In the genomic region with DNA sequence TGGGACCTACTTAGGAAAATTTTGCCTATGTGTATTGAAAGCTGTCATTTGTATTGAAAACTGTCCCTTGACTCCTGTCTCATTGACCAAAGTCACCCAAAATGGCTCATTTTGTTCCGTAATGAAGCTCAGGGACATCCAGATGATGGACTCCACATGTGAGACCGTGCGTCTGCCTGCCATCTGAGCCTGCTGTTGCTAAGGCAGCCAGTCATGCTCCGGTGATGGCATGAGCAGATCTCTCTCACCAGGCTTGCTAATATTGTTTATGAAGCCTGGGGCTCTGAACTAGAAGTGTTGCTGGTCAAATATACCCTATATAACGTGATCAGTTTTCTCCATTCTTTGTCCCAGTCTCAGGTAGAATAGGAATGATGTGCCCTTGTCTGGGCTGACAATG, we compare ENCODE assay signal across 26 mouse cellular contexts. TPM values are rescaled to one million over a fixed set of nuclear protein-coding genes. Genes with fewer than 3 reads are reported as not detected.
DNase-seq lines count a peak whose midpoint lies in the region; ATAC-seq and TF ChIP-seq lines count a peak whose summit lies in the region.
"Had no signal": no experiment of that assay in that cellular context is flagged by ENCODE, and none has a peak within 500 bp of the region (broad histone marks: within the 10 kb centered on the region; RNA-seq: fewer than 3 reads in every experiment).

No protein-coding gene starts in this region.

- H3K4me3 ChIP-seq in intestine, embryonic 16.5 days (ENCODE audit: low read length), result no peak overlapping the region
- no peak overlapping the region for H3K4me3 ChIP-seq in intestine, embryonic 15.5 days (replicated peaks)
- H3K4me3 ChIP-seq in kidney, embryonic 15.5 days (replicated peaks), result no peak overlapping the region
- H3K4me3 ChIP-seq in liver, adult 2 months (ENCODE audit: insufficient read depth, low read depth, low read length), result no peak overlapping the region
- H3K4me3 ChIP-seq in liver, embryonic 12.5 days, result no peak overlapping the region
- H3K4me3 ChIP-seq: embryonic facial prominence, embryonic 10.5 days; embryonic facial prominence, embryonic 12.5 days; forebrain, embryonic 13.5 days; forebrain, embryonic 15.5 days had no signal

- no peak overlapping the region for H3K4me2 ChIP-seq in intestine, embryonic 16.5 days (ENCODE audit: low read depth, low read length)
- H3K4me2 ChIP-seq in intestine, embryonic 15.5 days (replicated peaks), result no peak overlapping the region
- no peak overlapping the region for H3K4me2 ChIP-seq in kidney, embryonic 15.5 days
- no peak overlapping the region for H3K4me2 ChIP-seq in liver, embryonic 12.5 days
- H3K4me2 ChIP-seq: embryonic facial prominence, embryonic 12.5 days; forebrain, embryonic 13.5 days; forebrain, embryonic 15.5 days had no signal

- peaks cover 6% of the 10 kb centered on the region; the same call in 1 of the 2 replicates for H3K27me3 ChIP-seq in intestine, embryonic 16.5 days (replicated peaks; ENCODE audit: control insufficient read depth, insufficient read depth, low read length)
- no peaks in the 10 kb centered on the region; the same call in 1 of the 2 replicates for H3K27me3 ChIP-seq in intestine, embryonic 15.5 days (replicated peaks)
- peaks cover 39% of the 10 kb centered on the region for H3K27me3 ChIP-seq in kidney, embryonic 15.5 days
- H3K27me3 ChIP-seq in liver, adult 2 months (ENCODE audit: control insufficient read depth, insufficient read depth, low read length), result no peaks in the 10 kb centered on the region
- peaks cover 24% of the 10 kb centered on the region; the same call in 1 of the 2 replicates for H3K27me3 ChIP-seq in liver, embryonic 12.5 days (replicated peaks)
- H3K27me3 ChIP-seq: CH12.LX; forebrain, embryonic 13.5 days; forebrain, embryonic 15.5 days had no signal

- H3K79me2 ChIP-seq in liver, adult 2 months (ENCODE audit: control insufficient read depth, insufficient read depth, low read length), result peaks cover 4% of the 10 kb centered on the region; the same call in 1 of the 2 replicates

- 69% methylated on average over 5 of the region's 5 CpGs for WGBS in intestine, embryonic 16.5 days
- WGBS in intestine, embryonic 15.5 days, result 77% methylated on average over 5 of the region's 5 CpGs
- WGBS in kidney, embryonic 15.5 days, result 50% methylated on average over 5 of the region's 5 CpGs
- WGBS in liver, adult 2 months, result 87% methylated on average over 5 of the region's 5 CpGs
- WGBS in liver, embryonic 12.5 days (ENCODE audit: insufficient replicate concordance), result 72% methylated on average over 5 of the region's 5 CpGs

- H3K9me3 ChIP-seq in intestine, embryonic 16.5 days (ENCODE audit: control insufficient read depth, low read length), result no peaks in the 10 kb centered on the region
- H3K9me3 ChIP-seq in intestine, embryonic 15.5 days, result no peaks in the 10 kb centered on the region
- H3K9me3 ChIP-seq in kidney, embryonic 15.5 days (replicated peaks), result no peaks in the 10 kb centered on the region
- no peaks in the 10 kb centered on the region for H3K9me3 ChIP-seq in liver, embryonic 12.5 days (replicated peaks)
- H3K9me3 ChIP-seq: embryonic facial prominence, embryonic 10.5 days; embryonic facial prominence, embryonic 12.5 days; forebrain, embryonic 13.5 days; forebrain, embryonic 15.5 days; G1E had no signal

- DNase-seq in kidney, postnatal 36 days, result no peak
- DNase-seq in liver, adult 2 months (ENCODE audit: extremely low read depth, low read depth, low spot score), result no peak
- DNase-seq: adrenal gland, adult 8-10 months; adrenal gland, postnatal 14 days; adrenal gland, postnatal 36 days; B cell, adult 2 months; cerebellum, adult 11-12 months; cerebellum, adult 2 months; cerebellum, adult 9-10 months; cerebellum, postnatal 10 days; cerebellum, postnatal 25 days had no signal

- ATAC-seq in intestine, embryonic 16.5 days, result no peak
- no peak for ATAC-seq in intestine, embryonic 15.5 days
- ATAC-seq in kidney, embryonic 15.5 days (replicated peaks; ENCODE audit: low FRiP score), result peak; percentile 58; the same call in 1 of the 2 replicates
- no peak for ATAC-seq in liver, embryonic 12.5 days
- ATAC-seq: activated CD4-positive, CD25-positive, alpha-beta regulatory T cell, adult 4 months; CD4-positive, CD25-positive, alpha-beta regulatory T cell, adult 4 months; forebrain, embryonic 13.5 days; forebrain, embryonic 15.5 days; Patski had no signal

- no peak for TF ChIP-seq POLR2A in liver, adult 2 months (IDR thresholded peaks at IDR 0.05; ENCODE audit: extremely low read depth, insufficient read depth, low read length)

- H3K27ac ChIP-seq in intestine, embryonic 16.5 days (ENCODE audit: low read length), result peak overlapping the region; percentile 57; the same call in 1 of the 2 replicates
- H3K27ac ChIP-seq in intestine, embryonic 15.5 days, result no peak overlapping the region
- 0 out of 2 replicates have a peak overlapping the region, but pooled peaks have one; percentile 41 for H3K27ac ChIP-seq in kidney, embryonic 15.5 days
- H3K27ac ChIP-seq in liver, adult 2 months (replicated peaks; ENCODE audit: insufficient read depth, low read depth, low read length), result peak overlapping the region; percentile 40; the same call in 1 of the 2 replicates
- H3K27ac ChIP-seq in liver, embryonic 12.5 days, result no peak overlapping the region
- H3K27ac ChIP-seq: embryonic facial prominence, embryonic 10.5 days; embryonic facial prominence, embryonic 12.5 days; forebrain, embryonic 13.5 days; forebrain, embryonic 15.5 days had no signal

- TF ChIP-seq CTCF in liver, adult 2 months (IDR thresholded peaks at IDR 0.05; ENCODE audit: low read depth, low read length), result no peak

- 0 out of 2 replicates have a peak, but pooled peaks cover 4% of the 10 kb centered on the region for H3K4me1 ChIP-seq in intestine, embryonic 16.5 days (ENCODE audit: control insufficient read depth, insufficient read depth, low read length)
- H3K4me1 ChIP-seq in intestine, embryonic 15.5 days (replicated peaks), result no peaks in the 10 kb centered on the region
- H3K4me1 ChIP-seq in kidney, embryonic 15.5 days, result 0 out of 2 replicates have a peak, but pooled peaks cover 5% of the 10 kb centered on the region
- H3K4me1 ChIP-seq in liver, adult 2 months (ENCODE audit: control insufficient read depth, insufficient read depth, low read length), result peaks cover 19% of the 10 kb centered on the region
- no peaks in the 10 kb centered on the region for H3K4me1 ChIP-seq in liver, embryonic 12.5 days
- H3K4me1 ChIP-seq: embryonic facial prominence, embryonic 10.5 days; embryonic facial prominence, embryonic 12.5 days; forebrain, embryonic 13.5 days; forebrain, embryonic 15.5 days had no signal

- H3K36me3 ChIP-seq in intestine, embryonic 16.5 days (ENCODE audit: control insufficient read depth, insufficient read depth, low read length), result no peaks in the 10 kb centered on the region
- no peaks in the 10 kb centered on the region for H3K36me3 ChIP-seq in intestine, embryonic 15.5 days
- H3K36me3 ChIP-seq in kidney, embryonic 15.5 days, result no peaks in the 10 kb centered on the region
- H3K36me3 ChIP-seq in liver, adult 2 months (ENCODE audit: control insufficient read depth, insufficient read depth, low read length), result no peaks in the 10 kb centered on the region
- no peaks in the 10 kb centered on the region for H3K36me3 ChIP-seq in liver, embryonic 12.5 days
- H3K36me3 ChIP-seq: embryonic facial prominence, embryonic 10.5 days; embryonic facial prominence, embryonic 12.5 days; forebrain, embryonic 15.5 days; G1E had no signal

- no peak overlapping the region for H3K9ac ChIP-seq in intestine, embryonic 16.5 days (ENCODE audit: low read depth, low read length)
- no peak overlapping the region for H3K9ac ChIP-seq in intestine, embryonic 15.5 days
- no peak overlapping the region for H3K9ac ChIP-seq in kidney, embryonic 15.5 days
- no peak overlapping the region for H3K9ac ChIP-seq in liver, adult 2 months (ENCODE audit: low read depth, low read length)
- H3K9ac ChIP-seq in liver, embryonic 12.5 days, result no peak overlapping the region
- H3K9ac ChIP-seq: embryonic facial prominence, embryonic 12.5 days; forebrain, embryonic 13.5 days; forebrain, embryonic 15.5 days had no signal

RNA-seq across cellular contexts. Expression of gene Gjb1, which starts 3.2 kb away (rescaled TPM):
- 119 and 154 TPM in 2 replicates for polyA plus RNA-seq in intestine, embryonic 16.5 days (2015; fragmentation: Nextera tagmentation; extraction: Ambion mirVana)
- 59.2 and 77.1 TPM in 2 replicates for polyA plus RNA-seq in intestine, embryonic 15.5 days (2015; fragmentation: Nextera tagmentation; extraction: Ambion mirVana)
- 20.0 and 21.4 TPM in 2 replicates for polyA plus RNA-seq in kidney, embryonic 15.5 days (2015; fragmentation: Nextera tagmentation; extraction: Ambion mirVana)
- 656 and 716 TPM in 2 replicates for total RNA-seq in liver, adult 2 months (2014; rRNA removed)
- 1,676 and 1,804 TPM in 2 replicates for polyA plus RNA-seq in liver, adult 2 months (2012; rRNA removed)
- 39.3 and 40.7 TPM in 2 replicates for polyA plus RNA-seq in liver, embryonic 12.5 days (2016; fragmentation: Nextera tagmentation; extraction: Ambion mirVana)
- total RNA-seq: adrenal gland, adult 18-20 months; CH12.LX; G1E had no signal
- polyA plus RNA-seq: activated CD4-positive, CD25-positive, alpha-beta regulatory T cell, adult 4 months; CD4-positive, CD25-positive, alpha-beta regulatory T cell, adult 4 months; embryonic facial prominence, embryonic 10.5 days; embryonic facial prominence, embryonic 12.5 days; forebrain, embryonic 11.5 days; G1E had no signal

RNA-seq across cellular contexts. Expression of gene Zmym3, which starts 47.7 kb away (rescaled TPM):
- polyA plus RNA-seq in intestine, embryonic 16.5 days (2015; fragmentation: Nextera tagmentation; extraction: Ambion mirVana), result 18.5 and 19.5 TPM in 2 replicates
- polyA plus RNA-seq in intestine, embryonic 15.5 days (2015; fragmentation: Nextera tagmentation; extraction: Ambion mirVana), result 20.4 and 21.2 TPM in 2 replicates
- 26.8 and 27.7 TPM in 2 replicates for polyA plus RNA-seq in kidney, embryonic 15.5 days (2015; fragmentation: Nextera tagmentation; extraction: Ambion mirVana)
- total RNA-seq in liver, adult 2 months (2014; rRNA removed), result 6.8 and 8.5 TPM in 2 replicates
- polyA plus RNA-seq in liver, adult 2 months (2012; rRNA removed), result 7.0 and 9.1 TPM in 2 replicates
- polyA plus RNA-seq in liver, embryonic 12.5 days (2016; fragmentation: Nextera tagmentation; extraction: Ambion mirVana), result 9.4 and 10.9 TPM in 2 replicates

RNA-seq across cellular contexts. Expression of gene Nono, which starts 56.2 kb away (rescaled TPM):
- polyA plus RNA-seq in intestine, embryonic 16.5 days (2015; fragmentation: Nextera tagmentation; extraction: Ambion mirVana), result 272 and 304 TPM in 2 replicates
- polyA plus RNA-seq in intestine, embryonic 15.5 days (2015; fragmentation: Nextera tagmentation; extraction: Ambion mirVana), result 324 and 340 TPM in 2 replicates
- 464 and 466 TPM in 2 replicates for polyA plus RNA-seq in kidney, embryonic 15.5 days (2015; fragmentation: Nextera tagmentation; extraction: Ambion mirVana)
- 76.9 and 83.3 TPM in 2 replicates for total RNA-seq in liver, adult 2 months (2014; rRNA removed)
- polyA plus RNA-seq in liver, adult 2 months (2012; rRNA removed), result 36.5 and 38.4 TPM in 2 replicates
- 193 and 200 TPM in 2 replicates for polyA plus RNA-seq in liver, embryonic 12.5 days (2016; fragmentation: Nextera tagmentation; extraction: Ambion mirVana)

Comparison
In these comparisons a context has a peak if more than half of its experiments do, and no peak if none do; other contexts are left out.
1. H3K27ac ChIP-seq: peak in intestine, embryonic 16.5 days (single experiment), kidney, embryonic 15.5 days (single experiment) and liver, adult 2 months (single experiment); none in intestine, embryonic 15.5 days (single experiment) and liver, embryonic 12.5 days (single experiment).
2. RNA of gene Gjb1, which starts 3.2 kb away (polyA plus RNA-seq): 1,676 to 1,804 TPM in liver, adult 2 months; 119 to 154 TPM in intestine, embryonic 16.5 days, 59.2 to 77.1 TPM in intestine, embryonic 15.5 days, 39.3 to 40.7 TPM in liver, embryonic 12.5 days and 20.0 to 21.4 TPM in kidney, embryonic 15.5 days; every median in the first group is over 10 times any median in the second.